Mouse (Mus musculus): ENCODE measurements around the gene Mok. TPM values are rescaled to one million over a fixed set of nuclear protein-coding genes. Genes with fewer than 3 reads are reported as not detected.
A peak's percentile ranks its signal among the peaks of the same experiment; 100 is the strongest.

The Mok gene
- polyA plus RNA-seq, 1 experiment from 2014 or later: 4.7 TPM

- 62% methylated on average over 5 of the region's 5 CpGs for WGBS
- H3K27me3 ChIP-seq (ENCODE audit: control insufficient read depth, insufficient read depth, low read length): no peaks in the 10 kb centered on the region
- no peaks in the 10 kb centered on the region for H3K9me3 ChIP-seq (ENCODE audit: control insufficient read depth, low read length)
- no peak overlapping the region for H3K9ac ChIP-seq (ENCODE audit: low read length)
- H3K4me2 ChIP-seq (ENCODE audit: low read length): no peak overlapping the region
- peak overlapping the region in 1 of 2 experiments; percentile 37; a peak in 1 of 4 replicates for H3K27ac ChIP-seq (replicated peaks in 1 of 2; ENCODE audit: control insufficient read depth in 1 of 2, insufficient read depth in 1 of 2, low read depth in 2 of 2, low read length in 2 of 2)
- ATAC-seq (ENCODE audit: insufficient number of reproducible peaks, insufficient read depth, low FRiP score, low read depth): no peak
- peaks cover 21% of the 10 kb centered on the region for H3K36me3 ChIP-seq (ENCODE audit: control insufficient read depth, insufficient read depth, low read length)
- no peak overlapping the region for H3K4me3 ChIP-seq (ENCODE audit: control insufficient read depth in 1 of 2, insufficient read depth in 1 of 2, low read depth in 1 of 2, low read length in 2 of 2)
- H3K4me1 ChIP-seq (ENCODE audit: control insufficient read depth in 2 of 2, insufficient read depth in 2 of 2, low read length in 2 of 2): peaks cover 2 to 10% of the 10 kb centered on the region in 2 experiments; a peak in 1 of 4 replicates
Observed at GRCm38 (mm10) chr12:110775628-110776426, 64.9 kb downstream of the Mok start.

DNA sequence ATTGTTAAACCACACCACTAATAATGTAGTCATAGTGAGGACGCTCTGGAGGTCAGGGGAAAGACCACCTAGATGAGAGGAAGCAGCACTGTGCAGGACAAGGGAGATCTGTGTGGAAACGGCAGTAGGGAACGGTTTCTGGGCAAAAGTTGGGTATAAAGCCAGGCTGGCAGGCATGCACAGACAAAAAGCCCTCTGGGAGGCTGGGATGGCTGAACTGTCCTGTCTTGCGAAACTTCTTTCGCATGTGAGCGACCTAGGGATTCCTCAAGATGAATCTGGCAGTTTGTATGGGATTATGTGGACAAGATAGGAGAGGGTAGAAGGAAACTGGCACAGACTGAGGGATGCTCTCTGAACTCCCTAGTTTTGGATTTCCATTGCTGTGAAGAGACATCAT is 68.8 kb downstream of the Mok start:
- Histone ChIP-seq H3K27ac (replicated peaks in 1 of 2; ENCODE audit: control insufficient read depth in 1 of 2, insufficient read depth in 1 of 2, low read depth in 2 of 2, low read length in 2 of 2) (no peak overlapping the region), H3K9me3 (ENCODE audit: control insufficient read depth, low read length) (no peaks in the 10 kb centered on the region), H3K4me2 (ENCODE audit: low read length) (no peak overlapping the region), H3K36me3 (ENCODE audit: control insufficient read depth, insufficient read depth, low read length) (no peaks in the 10 kb centered on the region), H3K27me3 (ENCODE audit: control insufficient read depth, insufficient read depth, low read length) (no peaks in the 10 kb centered on the region), H3K4me3 (ENCODE audit: control insufficient read depth in 1 of 2, insufficient read depth in 1 of 2, low read depth in 1 of 2, low read length in 2 of 2) (no peak overlapping the region), H3K4me1 (ENCODE audit: control insufficient read depth in 2 of 2, insufficient read depth in 2 of 2, low read length in 2 of 2) (peaks cover 2 to 15% of the 10 kb centered on the region in 2 experiments; a peak in 1 of 4 replicates), H3K9ac (ENCODE audit: low read length) (no peak overlapping the region)
- WGBS: 95% methylated on average over 6 of the region's 6 CpGs
- ATAC-seq (ENCODE audit: insufficient number of reproducible peaks, insufficient read depth, low FRiP score, low read depth): no peak

DNA sequence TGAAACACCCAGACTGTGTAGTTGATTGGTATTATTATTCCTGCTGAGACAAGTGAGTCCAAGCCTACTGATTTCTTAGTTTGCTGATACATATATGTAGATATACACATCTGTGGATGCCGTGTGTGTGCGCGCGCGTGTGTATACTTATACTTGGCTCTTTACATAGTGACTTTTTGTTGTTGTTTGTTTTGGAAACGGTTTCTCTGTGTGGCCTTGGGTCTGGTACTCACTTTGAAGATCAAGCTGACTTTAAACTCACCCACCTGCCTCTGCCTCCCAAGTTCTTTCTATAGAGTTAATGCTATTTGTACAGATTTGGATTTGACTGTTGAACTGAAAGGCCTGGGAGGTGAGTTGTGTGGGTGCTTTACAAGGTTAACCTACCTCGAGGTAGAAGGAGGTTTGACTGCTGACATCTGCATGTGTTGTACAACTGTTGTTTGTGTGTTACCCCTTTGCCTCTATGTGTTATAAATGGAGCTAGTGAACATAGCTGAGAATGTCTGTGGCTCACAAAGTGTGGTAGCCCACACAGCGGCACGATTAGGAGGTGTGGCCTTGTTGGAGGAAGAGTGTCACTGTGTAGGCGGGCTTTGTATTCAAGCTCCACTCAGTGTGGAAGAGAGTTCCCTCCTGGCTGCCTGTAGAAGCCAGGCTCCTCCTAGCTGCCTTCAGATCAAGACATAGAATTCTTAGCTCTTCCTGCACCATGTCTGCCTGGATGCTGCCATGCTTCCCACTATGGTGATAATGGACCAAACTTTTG is 70.1 kb downstream of the Mok start:
- no peak for ATAC-seq (ENCODE audit: insufficient number of reproducible peaks, insufficient read depth, low FRiP score, low read depth)
- 91% methylated on average over 10 of the region's 10 CpGs for WGBS

GRCm38 (mm10) chr12:110769660-110770297 is 71.0 kb downstream of the Mok start:
- no peak for ATAC-seq (ENCODE audit: insufficient number of reproducible peaks, insufficient read depth, low FRiP score, low read depth)
- Histone ChIP-seq H3K9ac (ENCODE audit: low read length) (no peak overlapping the region), H3K4me3 (ENCODE audit: control insufficient read depth in 1 of 2, insufficient read depth in 1 of 2, low read depth in 1 of 2, low read length in 2 of 2) (no peak overlapping the region)

More for the DNA sequence above, 70.1 kb downstream of the Mok start:
- H3K27ac ChIP-seq (replicated peaks in 1 of 2; ENCODE audit: control insufficient read depth in 1 of 2, insufficient read depth in 1 of 2, low read depth in 2 of 2, low read length in 2 of 2): no peak overlapping the region
- H3K4me3 ChIP-seq (ENCODE audit: control insufficient read depth in 1 of 2, insufficient read depth in 1 of 2, low read depth in 1 of 2, low read length in 2 of 2): no peak overlapping the region
- H3K4me2 ChIP-seq (ENCODE audit: low read length): no peak overlapping the region
- no peaks in the 10 kb centered on the region for H3K36me3 ChIP-seq (ENCODE audit: control insufficient read depth, insufficient read depth, low read length)
- no peaks in the 10 kb centered on the region for H3K9me3 ChIP-seq (ENCODE audit: control insufficient read depth, low read length)
- no peaks in the 10 kb centered on the region for H3K27me3 ChIP-seq (ENCODE audit: control insufficient read depth, insufficient read depth, low read length)
- peaks cover under 1 to 10% of the 10 kb centered on the region in 2 experiments; a peak in 1 of 4 replicates for H3K4me1 ChIP-seq (ENCODE audit: control insufficient read depth in 2 of 2, insufficient read depth in 2 of 2, low read length in 2 of 2)
- no peak overlapping the region for H3K9ac ChIP-seq (ENCODE audit: low read length)

GRCm38 (mm10) chr12:110768562-110768961 is 72.2 kb downstream of the Mok start:
- no peak overlapping the region for H3K4me3 ChIP-seq (ENCODE audit: control insufficient read depth in 1 of 2, insufficient read depth in 1 of 2, low read depth in 1 of 2, low read length in 2 of 2)
- H3K4me1 ChIP-seq (ENCODE audit: control insufficient read depth in 2 of 2, insufficient read depth in 2 of 2, low read length in 2 of 2): 0 out of 4 replicates have a peak, but pooled peaks cover 0 to 6% of the 10 kb centered on the region in 2 experiments
- no peaks in the 10 kb centered on the region for H3K9me3 ChIP-seq (ENCODE audit: control insufficient read depth, low read length)
- no peak overlapping the region for H3K9ac ChIP-seq (ENCODE audit: low read length)
- ATAC-seq (ENCODE audit: insufficient number of reproducible peaks, insufficient read depth, low FRiP score, low read depth): no peak
- no peak overlapping the region for H3K4me2 ChIP-seq (ENCODE audit: low read length)
- no peak overlapping the region for H3K27ac ChIP-seq (replicated peaks in 1 of 2; ENCODE audit: control insufficient read depth in 1 of 2, insufficient read depth in 1 of 2, low read depth in 2 of 2, low read length in 2 of 2)
- H3K27me3 ChIP-seq (ENCODE audit: control insufficient read depth, insufficient read depth, low read length): no peaks in the 10 kb centered on the region
- H3K36me3 ChIP-seq (ENCODE audit: control insufficient read depth, insufficient read depth, low read length): no peaks in the 10 kb centered on the region

More at GRCm38 (mm10) chr12:110769660-110770297, 71.0 kb downstream of the Mok start:
- H3K27ac ChIP-seq (replicated peaks in 1 of 2; ENCODE audit: control insufficient read depth in 1 of 2, insufficient read depth in 1 of 2, low read depth in 2 of 2, low read length in 2 of 2): no peak overlapping the region
- H3K36me3 ChIP-seq (ENCODE audit: control insufficient read depth, insufficient read depth, low read length): no peaks in the 10 kb centered on the region
- 0 out of 4 replicates have a peak, but pooled peaks cover 0 to 6% of the 10 kb centered on the region in 2 experiments for H3K4me1 ChIP-seq (ENCODE audit: control insufficient read depth in 2 of 2, insufficient read depth in 2 of 2, low read length in 2 of 2)
- WGBS: 55% methylated on average over 6 of the region's 6 CpGs
- H3K4me2 ChIP-seq (ENCODE audit: low read length): no peak overlapping the region
- no peaks in the 10 kb centered on the region for H3K9me3 ChIP-seq (ENCODE audit: control insufficient read depth, low read length)
- H3K27me3 ChIP-seq (ENCODE audit: control insufficient read depth, insufficient read depth, low read length): no peaks in the 10 kb centered on the region

GRCm38 (mm10) chr12:110764531-110764930 is 76.2 kb downstream of the Mok start:
- H3K27me3 ChIP-seq (ENCODE audit: control insufficient read depth, insufficient read depth, low read length): no peaks in the 10 kb centered on the region
- H3K4me3 ChIP-seq (ENCODE audit: control insufficient read depth in 1 of 2, insufficient read depth in 1 of 2, low read depth in 1 of 2, low read length in 2 of 2): no peak overlapping the region
- 80% methylated on average over 5 of the region's 5 CpGs for WGBS
- no peaks in the 10 kb centered on the region for H3K9me3 ChIP-seq (ENCODE audit: control insufficient read depth, low read length)
- H3K9ac ChIP-seq (ENCODE audit: low read length): no peak overlapping the region
- no peak overlapping the region for H3K27ac ChIP-seq (replicated peaks in 1 of 2; ENCODE audit: control insufficient read depth in 1 of 2, insufficient read depth in 1 of 2, low read depth in 2 of 2, low read length in 2 of 2)
- no peak for ATAC-seq (ENCODE audit: insufficient number of reproducible peaks, insufficient read depth, low FRiP score, low read depth)
- 0 out of 4 replicates have a peak, but pooled peaks cover 0 to 3% of the 10 kb centered on the region in 2 experiments for H3K4me1 ChIP-seq (ENCODE audit: control insufficient read depth in 2 of 2, insufficient read depth in 2 of 2, low read length in 2 of 2)
- no peak overlapping the region for H3K4me2 ChIP-seq (ENCODE audit: low read length)
- H3K36me3 ChIP-seq (ENCODE audit: control insufficient read depth, insufficient read depth, low read length): no peaks in the 10 kb centered on the region

DNA sequence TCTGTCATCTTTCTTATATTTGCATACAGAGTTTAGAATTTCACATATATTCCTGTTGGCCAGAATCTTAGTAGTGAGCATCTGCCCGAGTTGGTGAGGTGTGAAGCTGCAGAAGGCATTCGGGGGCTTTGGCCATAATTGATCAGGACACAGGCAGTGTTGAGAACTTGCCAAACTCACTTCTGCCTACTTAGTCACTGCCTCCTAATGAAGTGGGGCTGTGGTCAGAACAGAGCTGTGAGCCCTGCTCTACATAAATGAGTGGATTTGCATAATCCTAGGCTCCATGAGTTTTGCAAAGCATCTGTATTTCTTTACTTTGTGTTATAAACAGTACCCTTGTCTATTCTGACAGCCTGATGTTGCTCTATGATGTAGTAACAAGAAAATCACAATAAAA is 78.4 kb downstream of the Mok start:
- WGBS: 84% methylated on average over 2 of the region's 2 CpGs
- no peak for ATAC-seq (ENCODE audit: insufficient number of reproducible peaks, insufficient read depth, low FRiP score, low read depth)
- no peaks in the 10 kb centered on the region for H3K27me3 ChIP-seq (ENCODE audit: control insufficient read depth, insufficient read depth, low read length)
- H3K4me2 ChIP-seq (ENCODE audit: low read length): no peak overlapping the region
- H3K4me1 ChIP-seq (ENCODE audit: control insufficient read depth in 2 of 2, insufficient read depth in 2 of 2, low read length in 2 of 2): peaks cover 0 to 3% of the 10 kb centered on the region in 2 experiments; a peak in 2 of 4 replicates
- H3K9ac ChIP-seq (ENCODE audit: low read length): no peak overlapping the region
- H3K9me3 ChIP-seq (ENCODE audit: control insufficient read depth, low read length): no peaks in the 10 kb centered on the region
- H3K36me3 ChIP-seq (ENCODE audit: control insufficient read depth, insufficient read depth, low read length): no peaks in the 10 kb centered on the region
- no peak overlapping the region for H3K27ac ChIP-seq (replicated peaks in 1 of 2; ENCODE audit: control insufficient read depth in 1 of 2, insufficient read depth in 1 of 2, low read depth in 2 of 2, low read length in 2 of 2)
- H3K4me3 ChIP-seq (ENCODE audit: control insufficient read depth in 1 of 2, insufficient read depth in 1 of 2, low read depth in 1 of 2, low read length in 2 of 2): no peak overlapping the region
